Mouse (Mus musculus): ENCODE results near the gene Ap4e1. TPM values are rescaled to one million over a fixed set of nuclear protein-coding genes. Genes with fewer than 3 reads are reported as not detected.

Gene Ap4e1
- polyA plus RNA-seq, 2 experiments: 2.4 to 4.2 TPM

- H3K4me2 ChIP-seq (ENCODE audit: low read depth): no peak overlapping the region
- H3K27ac ChIP-seq: no peak overlapping the region
- no peak overlapping the region for H3K9ac ChIP-seq (replicated peaks)
- no peaks in the 10 kb centered on the region for H3K4me1 ChIP-seq (replicated peaks; ENCODE audit: control insufficient read depth in 2 of 2, insufficient read depth in 2 of 2, low read length in 1 of 2)
- TF ChIP-seq CTCF (IDR thresholded peaks at IDR 0.05; ENCODE audit: low read depth) (no peak), EP300 (IDR thresholded peaks at IDR 0.05; ENCODE audit: low read depth) (no peak)
- no peak overlapping the region for H3K4me3 ChIP-seq (ENCODE audit: insufficient read depth in 1 of 2, low read depth in 2 of 2, low read length in 2 of 2)
- 83% methylated on average over 9 of the region's 9 CpGs for WGBS (ENCODE audit: insufficient replicate concordance)
- H3K27me3 ChIP-seq (ENCODE audit: control insufficient read depth, insufficient read depth, low read length): no peaks in the 10 kb centered on the region
- H3K36me3 ChIP-seq (replicated peaks; ENCODE audit: control insufficient read depth, insufficient read depth, low read depth): peaks cover 16% of the 10 kb centered on the region
- DNase-seq (ENCODE audit: low read depth in 3 of 3, low spot score in 3 of 3) (no peak), ATAC-seq (ENCODE audit: insufficient read depth) (no peak)
- H3K9me3 ChIP-seq (ENCODE audit: control insufficient read depth, low read length): no peaks in the 10 kb centered on the region
These were observed 53.0 kb downstream of the Ap4e1 start for GRCm38 (mm10) chr2:127061471-127061870.

GRCm38 (mm10) chr2:127068806-127069205 lies 60.3 kb downstream of the Ap4e1 start:
- Histone ChIP-seq H3K27me3 (ENCODE audit: control insufficient read depth, insufficient read depth, low read length) (no peaks in the 10 kb centered on the region), H3K4me2 (ENCODE audit: low read depth) (no peak overlapping the region), H3K36me3 (replicated peaks; ENCODE audit: control insufficient read depth, insufficient read depth, low read depth) (no peaks in the 10 kb centered on the region; the same call in none of the 2 replicates), H3K9me3 (ENCODE audit: control insufficient read depth, low read length) (no peaks in the 10 kb centered on the region), H3K4me1 (replicated peaks; ENCODE audit: control insufficient read depth in 2 of 2, insufficient read depth in 2 of 2, low read length in 1 of 2) (peaks cover 0 to 6% of the 10 kb centered on the region in 2 experiments; a peak in 2 of 4 replicates), H3K9ac (replicated peaks) (no peak overlapping the region), H3K27ac (no peak overlapping the region), H3K4me3 (ENCODE audit: insufficient read depth in 1 of 2, low read depth in 2 of 2, low read length in 2 of 2) (no peak overlapping the region)
- ATAC-seq (ENCODE audit: insufficient read depth): no peak
- TF ChIP-seq CTCF (IDR thresholded peaks at IDR 0.05; ENCODE audit: low read depth) (no peak), EP300 (IDR thresholded peaks at IDR 0.05; ENCODE audit: low read depth) (no peak)
- no peak for DNase-seq (ENCODE audit: low read depth in 3 of 3, low spot score in 3 of 3)
- WGBS (ENCODE audit: insufficient replicate concordance): 71% methylated on average over 7 of the region's 7 CpGs

GRCm38 (mm10) chr2:127069781-127070434 lies 61.4 kb downstream of the Ap4e1 start:
- peak overlapping the region; percentile 45 for H3K27ac ChIP-seq
- H3K4me3 ChIP-seq (ENCODE audit: insufficient read depth in 1 of 2, low read depth in 2 of 2, low read length in 2 of 2): peak overlapping the region; percentile 70 to 86
- ATAC-seq (ENCODE audit: insufficient read depth) (peak; percentile 36; the same call in 1 of the 2 replicates), DNase-seq (ENCODE audit: low read depth in 3 of 3, low spot score in 3 of 3) (no peak)
- no peaks in the 10 kb centered on the region; the same call in none of the 2 replicates for H3K36me3 ChIP-seq (replicated peaks; ENCODE audit: control insufficient read depth, insufficient read depth, low read depth)
- H3K9me3 ChIP-seq (ENCODE audit: control insufficient read depth, low read length): no peaks in the 10 kb centered on the region
- no peak for TF ChIP-seq CTCF (IDR thresholded peaks at IDR 0.05; ENCODE audit: low read depth)
- TF ChIP-seq EP300 (IDR thresholded peaks at IDR 0.05; ENCODE audit: low read depth): no peak
- peak overlapping the region; percentile 94 for H3K4me2 ChIP-seq (ENCODE audit: low read depth)
- 23% methylated on average over 11 of the region's 11 CpGs for WGBS (ENCODE audit: insufficient replicate concordance)
- peak overlapping the region; percentile 85 for H3K9ac ChIP-seq (replicated peaks)
- no peaks in the 10 kb centered on the region for H3K27me3 ChIP-seq (ENCODE audit: control insufficient read depth, insufficient read depth, low read length)
- peaks cover 0 to 6% of the 10 kb centered on the region in 2 experiments; a peak in 2 of 4 replicates for H3K4me1 ChIP-seq (replicated peaks; ENCODE audit: control insufficient read depth in 2 of 2, insufficient read depth in 2 of 2, low read length in 1 of 2)

GRCm38 (mm10) chr2:127070435-127070841 lies 61.9 kb downstream of the Ap4e1 start, which contains the start of gene Blvra:
Gene Blvra, plus strand, starts transcription at chr2:127070665.
- Histone ChIP-seq H3K9ac (replicated peaks) (peak within 1 kb of the TSS; percentile 85), H3K4me2 (ENCODE audit: low read depth) (peak within 1 kb of the TSS; percentile 94), H3K27ac (peak within 1 kb of the TSS; percentile 45), H3K4me1 (replicated peaks; ENCODE audit: control insufficient read depth in 2 of 2, insufficient read depth in 2 of 2, low read length in 1 of 2) (peaks cover 0 to 6% of the 10 kb centered on the region in 2 experiments; a peak in 2 of 4 replicates), H3K27me3 (ENCODE audit: control insufficient read depth, insufficient read depth, low read length) (no peaks in the 10 kb centered on the region), H3K4me3 (ENCODE audit: insufficient read depth in 1 of 2, low read depth in 2 of 2, low read length in 2 of 2) (peak within 1 kb of the TSS; percentile 70 to 86), H3K36me3 (replicated peaks; ENCODE audit: control insufficient read depth, insufficient read depth, low read depth) (no peaks in the 10 kb centered on the region; the same call in none of the 2 replicates), H3K9me3 (ENCODE audit: control insufficient read depth, low read length) (no peaks in the 10 kb centered on the region)
- ATAC-seq (ENCODE audit: insufficient read depth) (peak; percentile 99), DNase-seq (ENCODE audit: low read depth in 3 of 3, low spot score in 3 of 3) (peak; percentile 88 to 91 (median 89))
- WGBS (ENCODE audit: insufficient replicate concordance): 0% methylated on average over 32 of the region's 32 CpGs
- no peak for TF ChIP-seq EP300 (IDR thresholded peaks at IDR 0.05; ENCODE audit: low read depth)
- TF ChIP-seq CTCF (IDR thresholded peaks at IDR 0.05; ENCODE audit: low read depth): peak; percentile 41

- TF ChIP-seq CTCF (IDR thresholded peaks at IDR 0.05; ENCODE audit: low read depth) (no peak), EP300 (IDR thresholded peaks at IDR 0.05; ENCODE audit: low read depth) (no peak)
- peak; percentile 42 for ATAC-seq (ENCODE audit: insufficient read depth)
- no peaks in the 10 kb centered on the region; the same call in none of the 2 replicates for H3K36me3 ChIP-seq (replicated peaks; ENCODE audit: control insufficient read depth, insufficient read depth, low read depth)
These were observed 62.4 kb downstream of the Ap4e1 start for GRCm38 (mm10) chr2:127070879-127071278.

More at GRCm38 (mm10) chr2:127070879-127071278, 62.4 kb downstream of the Ap4e1 start:
- H3K9ac ChIP-seq (replicated peaks): peak overlapping the region; percentile 85
- no peak for DNase-seq (ENCODE audit: low read depth in 3 of 3, low spot score in 3 of 3)
- 7% methylated on average over 9 of the region's 9 CpGs for WGBS (ENCODE audit: insufficient replicate concordance)
- H3K4me3 ChIP-seq (ENCODE audit: insufficient read depth in 1 of 2, low read depth in 2 of 2, low read length in 2 of 2): peak overlapping the region; percentile 70 to 86
- H3K27ac ChIP-seq: peak overlapping the region; percentile 13
- H3K4me1 ChIP-seq (replicated peaks; ENCODE audit: control insufficient read depth in 2 of 2, insufficient read depth in 2 of 2, low read length in 1 of 2): peaks cover 0 to 6% of the 10 kb centered on the region in 2 experiments; a peak in 2 of 4 replicates
- peak overlapping the region; percentile 94 for H3K4me2 ChIP-seq (ENCODE audit: low read depth)
- H3K9me3 ChIP-seq (ENCODE audit: control insufficient read depth, low read length): no peaks in the 10 kb centered on the region
- H3K27me3 ChIP-seq (ENCODE audit: control insufficient read depth, insufficient read depth, low read length): no peaks in the 10 kb centered on the region

Data from liver, embryonic 14.5 days (tissue).